Mouse (Mus musculus) kidney, postnatal 0 days (tissue): ENCODE measurements at regions not wholly inside any gene's neighbourhood (a gene's known extent, or its start where the extent isn't known, plus 50 kb on each side); places are given as distances from the start of the nearest gene placed in this dataset.

Source experiments
- ATAC-seq: fragments of 200-750 bp; cut with Nextera tagmentation; replicated peaks from 2 replicates; pipeline ENCODE4 v1.8.0; 2017; ENCODE audit warnings: low read depth, moderate number of reproducible peaks, moderate TSS enrichment, moderate library complexity; ENCODE audit not compliant: low FRiP score
- DNase-seq: peaks from one replicate; pipeline ENCODE4 v3.0.0-alpha.2; 2016; ENCODE audit warnings: low spot score
- H3K27ac ChIP-seq: fragments of 300-500 bp; sonication (generic); 2 replicates; pipeline ENCODE4 v1.5.1; 2014; ENCODE audit warnings: mild to moderate bottlenecking
- H3K27me3 ChIP-seq: fragments of 300-500 bp; sonication (generic); 2 replicates; pipeline ENCODE4 v1.6.1; 2014; ENCODE audit warnings: low read length, mixed read lengths; ENCODE audit not compliant: insufficient read depth
- H3K36me3 ChIP-seq: fragments of 300-500 bp; sonication (generic); 2 replicates; pipeline ENCODE4 v1.6.1; 2014; ENCODE audit warnings: low read length, mixed read lengths; ENCODE audit not compliant: insufficient read depth
- H3K4me1 ChIP-seq: fragments of 300-500 bp; sonication (generic); replicated peaks from 2 replicates; pipeline ENCODE4 v1.6.1; 2014; ENCODE audit warnings: antibody characterized with exemption, low read length, mixed read lengths; ENCODE audit not compliant: insufficient read depth
- H3K4me2 ChIP-seq: fragments of 300-500 bp; sonication (generic); 2 replicates; pipeline ENCODE4 v1.6.1; 2014; ENCODE audit warnings: mild to moderate bottlenecking, low read length, moderate library complexity, mixed read lengths
- H3K4me3 ChIP-seq: fragments of 300-500 bp; sonication (generic); replicated peaks from 2 replicates; pipeline ENCODE4 v1.5.1; 2014; ENCODE audit warnings: low read depth, low read length
- H3K9ac ChIP-seq: fragments of 300-500 bp; sonication (generic); 2 replicates; pipeline ENCODE4 v1.6.1; 2014; ENCODE audit warnings: low read depth, low read length
- H3K9me3 ChIP-seq: fragments of 300-500 bp; sonication (generic); replicated peaks from 2 replicates; pipeline ENCODE4 v1.6.1; 2016; ENCODE audit warnings: low read length, inconsistent platforms, mixed read lengths
- CTCF ChIP-seq: IDR thresholded peaks from 2 replicates; pipeline ENCODE4 v1.5.1; 2016; ENCODE audit warnings: antibody characterized with exemption, low read depth, mild to moderate bottlenecking, moderate library complexity
- WGBS: fragments of 180-500 bp; shearing (Covaris S2); extraction: QIAGEN DNeasy Blood & Tissue Kit; methylation state at CpG from one replicate; pipeline ENCODE4 v1.1.7; 2014; 5-methylcytosine and 5-hydroxymethylcytosine counted together

GRCm38 (mm10) chr1:59403831-59404547 is 78.2 kb upstream of the Fzd7 start:
- Histone ChIP-seq H3K27ac (no peak overlapping the region), H3K9me3 (no peaks in the 10 kb centered on the region), H3K4me2 (no peak overlapping the region), H3K9ac (no peak overlapping the region), H3K4me3 (no peak overlapping the region), H3K27me3 (no peaks in the 10 kb centered on the region), H3K4me1 (no peaks in the 10 kb centered on the region), H3K36me3 (no peaks in the 10 kb centered on the region)
- DNase-seq (no peak), ATAC-seq (no peak)
- TF ChIP-seq CTCF, result no peak
- 90% methylated on average over 9 of the region's 9 CpGs for WGBS

- no peaks in the 10 kb centered on the region for H3K9me3 ChIP-seq
- 72% methylated on average over 8 of the region's 8 CpGs for WGBS
- H3K4me2 ChIP-seq, result no peak overlapping the region
- no peak for ATAC-seq
- TF ChIP-seq CTCF, result no peak
- no peak overlapping the region for H3K4me3 ChIP-seq
- H3K4me1 ChIP-seq, result no peaks in the 10 kb centered on the region
- H3K27me3 ChIP-seq, result no peaks in the 10 kb centered on the region
- DNase-seq, result no peak
- no peak overlapping the region for H3K27ac ChIP-seq
- no peaks in the 10 kb centered on the region for H3K36me3 ChIP-seq
- H3K9ac ChIP-seq, result no peak overlapping the region
Observed at GRCm38 (mm10) chr1:59405370-59405769, 76.9 kb upstream of the Fzd7 start.

- Histone ChIP-seq H3K4me3 (no peak overlapping the region), H3K9ac (no peak overlapping the region), H3K9me3 (no peaks in the 10 kb centered on the region), H3K4me1 (no peaks in the 10 kb centered on the region), H3K36me3 (no peaks in the 10 kb centered on the region), H3K27ac (no peak overlapping the region), H3K4me2 (no peak overlapping the region), H3K27me3 (no peaks in the 10 kb centered on the region)
- DNase-seq (no peak), ATAC-seq (no peak)
- WGBS, result 34% methylated on average over 6 of the region's 6 CpGs
- TF ChIP-seq CTCF, result no peak
Observed at GRCm38 (mm10) chr1:59406741-59407306, 75.4 kb upstream of the Fzd7 start.

- no peak overlapping the region for H3K27ac ChIP-seq
- DNase-seq, result no peak
Observed at GRCm38 (mm10) chr1:59409585-59410160, 72.6 kb upstream of the Fzd7 start.

GRCm38 (mm10) chr1:59413264-59413663 is 69.0 kb upstream of the Fzd7 start:
- no peak overlapping the region for H3K4me3 ChIP-seq
- no peak for DNase-seq
- TF ChIP-seq CTCF, result no peak
- H3K9me3 ChIP-seq, result no peaks in the 10 kb centered on the region
- WGBS, result 90% methylated on average over 8 of the region's 8 CpGs
- no peak overlapping the region for H3K27ac ChIP-seq
- no peaks in the 10 kb centered on the region for H3K27me3 ChIP-seq
- no peaks in the 10 kb centered on the region for H3K36me3 ChIP-seq
- ATAC-seq, result no peak
- no peak overlapping the region for H3K4me2 ChIP-seq
- no peak overlapping the region for H3K9ac ChIP-seq
- H3K4me1 ChIP-seq, result no peaks in the 10 kb centered on the region

More at GRCm38 (mm10) chr1:59409585-59410160, 72.6 kb upstream of the Fzd7 start:
- H3K9me3 ChIP-seq, result no peaks in the 10 kb centered on the region
- ATAC-seq, result no peak
- no peaks in the 10 kb centered on the region for H3K4me1 ChIP-seq
- no peaks in the 10 kb centered on the region for H3K27me3 ChIP-seq
- 14% methylated on average over 8 of the region's 8 CpGs for WGBS
- no peak overlapping the region for H3K9ac ChIP-seq
- no peak overlapping the region for H3K4me2 ChIP-seq
- H3K4me3 ChIP-seq, result no peak overlapping the region
- no peak for TF ChIP-seq CTCF
- no peaks in the 10 kb centered on the region for H3K36me3 ChIP-seq

GRCm38 (mm10) chr1:59414401-59415210 is 67.6 kb upstream of the Fzd7 start:
- Histone ChIP-seq H3K9me3 (no peaks in the 10 kb centered on the region), H3K36me3 (no peaks in the 10 kb centered on the region), H3K9ac (no peak overlapping the region), H3K27ac (no peak overlapping the region), H3K27me3 (no peaks in the 10 kb centered on the region), H3K4me2 (no peak overlapping the region), H3K4me1 (no peaks in the 10 kb centered on the region), H3K4me3 (no peak overlapping the region)
- no peak for ATAC-seq
- 71% methylated on average over 13 of the region's 13 CpGs for WGBS
- no peak for TF ChIP-seq CTCF
- DNase-seq, result no peak
